Mouse (Mus musculus) R1 (cell line): Measurements from ENCODE around the gene Prom2.
A peak's percentile ranks its signal among the peaks of the same experiment; 100 is the strongest.

ENCODE experiments used
- DNase-seq: peaks from one replicate; pipeline ENCODE4 v3.0.0-alpha.2; 2018; ENCODE audit warnings: low read depth, low spot score

Gene Prom2

GRCm38 (mm10) chr2:127541185-127541584 is at the start of gene Prom2:
Gene Prom2, minus strand, starts transcription at chr2:127541467.
- peak; percentile 27 for DNase-seq

- DNase-seq: peak; percentile 49
These were observed 49.6 kb upstream of the Prom2 start for GRCm38 (mm10) chr2:127590840-127591239.

GRCm38 (mm10) chr2:127590204-127590603 is 48.9 kb upstream of the Prom2 start:
- peak; percentile 79 for DNase-seq

- DNase-seq: no peak
These were observed 47.6 kb upstream of the Prom2 start for GRCm38 (mm10) chr2:127588897-127589296.

GRCm38 (mm10) chr2:127587514-127587844 is 46.2 kb upstream of the Prom2 start:
- DNase-seq: no peak

- peak; percentile 87 for DNase-seq
These were observed 45.6 kb upstream of the Prom2 start, which contains the start of the genes Zfp661 and Mrps5 for GRCm38 (mm10) chr2:127586694-127587513. Gene Zfp661, minus strand, starts transcription at chr2:127587094. Gene Mrps5, plus strand, starts transcription at chr2:127587222.

GRCm38 (mm10) chr2:127584436-127584858 is 43.2 kb upstream of the Prom2 start:
- peak; percentile 99 for DNase-seq

- DNase-seq: no peak
These were observed 32.1 kb upstream of the Prom2 start for GRCm38 (mm10) chr2:127573322-127573721.

GRCm38 (mm10) chr2:127559070-127559966 is 18.1 kb upstream of the Prom2 start:
- peak; percentile 89 for DNase-seq

- DNase-seq: peak; percentile 6
These were observed 9.8 kb upstream of the Prom2 start for GRCm38 (mm10) chr2:127551078-127551477.

GRCm38 (mm10) chr2:127550446-127550845 is 9.2 kb upstream of the Prom2 start:
- DNase-seq: no peak

- DNase-seq: no peak
These were observed 8.4 kb upstream of the Prom2 start for GRCm38 (mm10) chr2:127549711-127550110.

- DNase-seq: no peak
These were observed 7.2 kb upstream of the Prom2 start for GRCm38 (mm10) chr2:127548342-127549074.

- DNase-seq: no peak
These were observed 430 bp upstream of the Prom2 start for GRCm38 (mm10) chr2:127541697-127542096.

- peak; percentile 55 for DNase-seq
These were observed 1.8 kb downstream of the Prom2 start for GRCm38 (mm10) chr2:127539494-127539893.

- DNase-seq: no peak
These were observed 3.7 kb downstream of the Prom2 start for GRCm38 (mm10) chr2:127537548-127537947.

GRCm38 (mm10) chr2:127535363-127535762 is 5.9 kb downstream of the Prom2 start:
- DNase-seq: no peak

GRCm38 (mm10) chr2:127532379-127532778 is 8.9 kb downstream of the Prom2 start:
- peak; percentile 67 for DNase-seq

- DNase-seq: no peak
These were observed 9.7 kb downstream of the Prom2 start for GRCm38 (mm10) chr2:127531592-127531991.

GRCm38 (mm10) chr2:127530418-127530817 is 10.8 kb downstream of the Prom2 start:
- DNase-seq: peak; percentile 66

- DNase-seq: no peak
These were observed 16.1 kb downstream of the Prom2 start for GRCm38 (mm10) chr2:127525004-127525775.
